Comparison of ENCODE assay signal across 22 mouse cellular contexts in genomic region chr19:45771501-45771900, GRCm38 (mm10). TPM values are rescaled to one million over a fixed set of nuclear protein-coding genes. Genes with fewer than 3 reads are reported as not detected.
"Had no signal": no experiment of that assay in that cellular context is flagged by ENCODE, and none has a peak within 500 bp of the region (broad histone marks: within the 10 kb centered on the region; RNA-seq: fewer than 3 reads in every experiment).

No protein-coding gene starts in this region.

- H3K27ac ChIP-seq: neural tube, embryonic 12.5 days; neural tube, embryonic 13.5 days; neural tube, embryonic 15.5 days; stomach, embryonic 15.5 days; stomach, postnatal 0 days had no signal

- H3K4me1 ChIP-seq: neural tube, embryonic 12.5 days; neural tube, embryonic 13.5 days; neural tube, embryonic 15.5 days; stomach, embryonic 15.5 days had no signal

- DNase-seq: retina, postnatal 1 day; right cerebral cortex, adult 18-20 months; right cerebral cortex, postnatal 14 days; right cerebral cortex, postnatal 25 days; right cerebral cortex, postnatal 4 days; spleen, adult 18-20 months; thymus, adult 18-20 months; thymus, adult 2 months; thymus, postnatal 14 days; thymus, postnatal 25 days; thymus, postnatal 36 days; thymus, postnatal 4 days had no signal

- H3K4me3 ChIP-seq: neural tube, embryonic 12.5 days; neural tube, embryonic 13.5 days; neural tube, embryonic 15.5 days; stomach, embryonic 15.5 days had no signal

- H3K27me3 ChIP-seq: neural tube, embryonic 12.5 days; neural tube, embryonic 13.5 days; neural tube, embryonic 15.5 days; stomach, embryonic 15.5 days had no signal

RNA-seq across cellular contexts. Expression of gene Fgf8, which starts 28.8 kb away (rescaled TPM):
- total RNA-seq: neutrophil, adult 5-6 weeks had no signal
- polyA plus RNA-seq: neural tube, embryonic 12.5 days; neural tube, embryonic 13.5 days; small intestine, adult 2 months; stomach, embryonic 14.5 days; stomach, embryonic 15.5 days; stomach, embryonic 16.5 days; stomach, postnatal 0 days; urinary bladder, adult 2 months had no signal
